Mouse (Mus musculus): ENCODE results near the gene Arhgef28. TPM values are rescaled to one million over a fixed set of nuclear protein-coding genes. Genes with fewer than 3 reads are reported as not detected.
A peak's percentile ranks its signal among the peaks of the same experiment; 100 is the strongest.

Gene Arhgef28
- polyA plus RNA-seq, 1 experiment, result 1.1 TPM

GRCm38 (mm10) chr13:98008588-98008987 is 197.7 kb downstream of the Arhgef28 start:
- TF ChIP-seq CTCF (IDR thresholded peaks at IDR 0.05; ENCODE audit: control insufficient read depth, insufficient read depth, insufficient read length), result no peak
- TF ChIP-seq CEBPB (IDR thresholded peaks at IDR 0.05; ENCODE audit: low read depth), result peak; percentile 46
- Histone ChIP-seq H3K36me3 (ENCODE audit: control insufficient read depth, insufficient read depth) (no peaks in the 10 kb centered on the region), H3ac (ENCODE audit: control insufficient read depth, insufficient read length, low read depth) (no peak overlapping the region), H3K27me3 (ENCODE audit: control insufficient read depth, insufficient read depth, insufficient read length) (no peaks in the 10 kb centered on the region), H3K79me3 (ENCODE audit: low read depth) (no peaks in the 10 kb centered on the region), H3K79me2 (ENCODE audit: control insufficient read depth, insufficient read depth) (no peaks in the 10 kb centered on the region), H3K4me3 (ENCODE audit: insufficient read depth, poor library complexity, severe bottlenecking) (no peak overlapping the region)

GRCm38 (mm10) chr13:98005611-98006218 is 200.5 kb downstream of the Arhgef28 start:
- H3ac ChIP-seq (ENCODE audit: control insufficient read depth, insufficient read length, low read depth), result no peak overlapping the region
- H3K79me3 ChIP-seq (ENCODE audit: low read depth), result no peaks in the 10 kb centered on the region
- no peaks in the 10 kb centered on the region for H3K79me2 ChIP-seq (ENCODE audit: control insufficient read depth, insufficient read depth)
- no peaks in the 10 kb centered on the region for H3K36me3 ChIP-seq (ENCODE audit: control insufficient read depth, insufficient read depth)
- no peak overlapping the region for H3K4me3 ChIP-seq (ENCODE audit: insufficient read depth, poor library complexity, severe bottlenecking)
- TF ChIP-seq FOSL1 (IDR thresholded peaks at IDR 0.05; ENCODE audit: insufficient read depth, low read length, poor library complexity, severe bottlenecking), result no peak
- no peak for TF ChIP-seq CEBPB (IDR thresholded peaks at IDR 0.05; ENCODE audit: low read depth)
- no peak for TF ChIP-seq CTCF (IDR thresholded peaks at IDR 0.05; ENCODE audit: control insufficient read depth, insufficient read depth, insufficient read length)
- TF ChIP-seq USF1 (IDR thresholded peaks at IDR 0.05; ENCODE audit: low read depth), result no peak
- TF ChIP-seq MYOD1 (IDR thresholded peaks at IDR 0.05; ENCODE audit: control insufficient read depth, insufficient read length, low read depth), result no peak
- TF ChIP-seq MYOG (IDR thresholded peaks at IDR 0.05; ENCODE audit: control insufficient read depth, extremely low read depth, insufficient read length), result no peak
- TF ChIP-seq MAX (IDR thresholded peaks at IDR 0.05), result no peak
- no peaks in the 10 kb centered on the region for H3K27me3 ChIP-seq (ENCODE audit: control insufficient read depth, insufficient read depth, insufficient read length)

GRCm38 (mm10) chr13:98004647-98005414 is 201.4 kb downstream of the Arhgef28 start:
- Histone ChIP-seq H3K36me3 (ENCODE audit: control insufficient read depth, insufficient read depth) (no peaks in the 10 kb centered on the region), H3K79me3 (ENCODE audit: low read depth) (no peaks in the 10 kb centered on the region), H3K4me3 (ENCODE audit: insufficient read depth, poor library complexity, severe bottlenecking) (no peak overlapping the region), H3K79me2 (ENCODE audit: control insufficient read depth, insufficient read depth) (no peaks in the 10 kb centered on the region), H3K27me3 (ENCODE audit: control insufficient read depth, insufficient read depth, insufficient read length) (no peaks in the 10 kb centered on the region), H3ac (ENCODE audit: control insufficient read depth, insufficient read length, low read depth) (no peak overlapping the region)
- TF ChIP-seq CEBPB (IDR thresholded peaks at IDR 0.05; ENCODE audit: low read depth), result no peak
- TF ChIP-seq FOSL1 (IDR thresholded peaks at IDR 0.05; ENCODE audit: insufficient read depth, low read length, poor library complexity, severe bottlenecking), result no peak
- TF ChIP-seq CTCF (IDR thresholded peaks at IDR 0.05; ENCODE audit: control insufficient read depth, insufficient read depth, insufficient read length), result no peak
- TF ChIP-seq USF1 (IDR thresholded peaks at IDR 0.05; ENCODE audit: low read depth), result no peak
- TF ChIP-seq MYOD1 (IDR thresholded peaks at IDR 0.05; ENCODE audit: control insufficient read depth, insufficient read length, low read depth), result no peak
- TF ChIP-seq MAX (IDR thresholded peaks at IDR 0.05), result no peak
- TF ChIP-seq MYOG (IDR thresholded peaks at IDR 0.05; ENCODE audit: control insufficient read depth, extremely low read depth, insufficient read length), result no peak

- Histone ChIP-seq H3K36me3 (ENCODE audit: control insufficient read depth, insufficient read depth) (no peaks in the 10 kb centered on the region), H3K27me3 (ENCODE audit: control insufficient read depth, insufficient read depth, insufficient read length) (no peaks in the 10 kb centered on the region), H3ac (ENCODE audit: control insufficient read depth, insufficient read length, low read depth) (no peak overlapping the region), H3K79me3 (ENCODE audit: low read depth) (no peaks in the 10 kb centered on the region), H3K79me2 (ENCODE audit: control insufficient read depth, insufficient read depth) (no peaks in the 10 kb centered on the region), H3K4me3 (ENCODE audit: insufficient read depth, poor library complexity, severe bottlenecking) (no peak overlapping the region)
- no peak for TF ChIP-seq MYOD1 (IDR thresholded peaks at IDR 0.05; ENCODE audit: control insufficient read depth, insufficient read length, low read depth)
- TF ChIP-seq FOSL1 (IDR thresholded peaks at IDR 0.05; ENCODE audit: insufficient read depth, low read length, poor library complexity, severe bottlenecking), result no peak
- TF ChIP-seq CEBPB (IDR thresholded peaks at IDR 0.05; ENCODE audit: low read depth), result no peak
- no peak for TF ChIP-seq USF1 (IDR thresholded peaks at IDR 0.05; ENCODE audit: low read depth)
- TF ChIP-seq CTCF (IDR thresholded peaks at IDR 0.05; ENCODE audit: control insufficient read depth, insufficient read depth, insufficient read length), result no peak
- TF ChIP-seq MAX (IDR thresholded peaks at IDR 0.05), result no peak
- no peak for TF ChIP-seq MYOG (IDR thresholded peaks at IDR 0.05; ENCODE audit: control insufficient read depth, extremely low read depth, insufficient read length)
Measured at GRCm38 (mm10) chr13:98003690-98004089, 202.5 kb downstream of the Arhgef28 start.

- Histone ChIP-seq H3K36me3 (ENCODE audit: control insufficient read depth, insufficient read depth) (no peaks in the 10 kb centered on the region), H3K27me3 (ENCODE audit: control insufficient read depth, insufficient read depth, insufficient read length) (no peaks in the 10 kb centered on the region), H3K4me3 (ENCODE audit: insufficient read depth, poor library complexity, severe bottlenecking) (no peak overlapping the region), H3K79me2 (ENCODE audit: control insufficient read depth, insufficient read depth) (no peaks in the 10 kb centered on the region), H3K79me3 (ENCODE audit: low read depth) (no peaks in the 10 kb centered on the region), H3ac (ENCODE audit: control insufficient read depth, insufficient read length, low read depth) (no peak overlapping the region)
- TF ChIP-seq CTCF (IDR thresholded peaks at IDR 0.05; ENCODE audit: control insufficient read depth, insufficient read depth, insufficient read length) (no peak), MAX (IDR thresholded peaks at IDR 0.05) (no peak), MYOD1 (IDR thresholded peaks at IDR 0.05; ENCODE audit: control insufficient read depth, insufficient read length, low read depth) (no peak)
Measured at GRCm38 (mm10) chr13:98002598-98002997, 203.6 kb downstream of the Arhgef28 start.

GRCm38 (mm10) chr13:98002121-98002520 is 204.1 kb downstream of the Arhgef28 start:
- no peak overlapping the region for H3K4me3 ChIP-seq (ENCODE audit: insufficient read depth, poor library complexity, severe bottlenecking)
- H3K27me3 ChIP-seq (ENCODE audit: control insufficient read depth, insufficient read depth, insufficient read length), result no peaks in the 10 kb centered on the region
- no peaks in the 10 kb centered on the region for H3K79me3 ChIP-seq (ENCODE audit: low read depth)
- no peaks in the 10 kb centered on the region for H3K79me2 ChIP-seq (ENCODE audit: control insufficient read depth, insufficient read depth)
- no peak overlapping the region for H3ac ChIP-seq (ENCODE audit: control insufficient read depth, insufficient read length, low read depth)
- TF ChIP-seq MAX (IDR thresholded peaks at IDR 0.05), result no peak
- TF ChIP-seq CTCF (IDR thresholded peaks at IDR 0.05; ENCODE audit: control insufficient read depth, insufficient read depth, insufficient read length), result no peak
- no peak for TF ChIP-seq CEBPB (IDR thresholded peaks at IDR 0.05; ENCODE audit: low read depth)
- TF ChIP-seq MYOG (IDR thresholded peaks at IDR 0.05; ENCODE audit: control insufficient read depth, extremely low read depth, insufficient read length), result no peak
- TF ChIP-seq FOSL1 (IDR thresholded peaks at IDR 0.05; ENCODE audit: insufficient read depth, low read length, poor library complexity, severe bottlenecking), result no peak
- no peak for TF ChIP-seq MYOD1 (IDR thresholded peaks at IDR 0.05; ENCODE audit: control insufficient read depth, insufficient read length, low read depth)
- TF ChIP-seq USF1 (IDR thresholded peaks at IDR 0.05; ENCODE audit: low read depth), result no peak
- H3K36me3 ChIP-seq (ENCODE audit: control insufficient read depth, insufficient read depth), result no peaks in the 10 kb centered on the region

All from C2C12 (cell line).